Mouse (Mus musculus) MEL (cell line): ENCODE measurements at regions not wholly inside any gene's neighbourhood (a gene's known extent, or its start where the extent isn't known, plus 50 kb on each side); places are given as distances from the start of the nearest gene placed in this dataset.

Source experiments
- CTCF ChIP-seq, 3 experiments: IDR thresholded peaks in 2 of 3; conservative IDR thresholded peaks in 1 of 3; 2 replicates each; pipeline ENCODE4 v1.5.1; 2011 to 2012; ENCODE audit warnings: low read length in 3 of 3, low read depth in 2 of 3, mild to moderate bottlenecking in 2 of 3, improper control_type of control experiment in 1 of 3, inconsistent platforms in 1 of 3, mixed read lengths in 1 of 3, moderate library complexity in 1 of 3; ENCODE audit not compliant: control insufficient read depth in 1 of 3, insufficient read depth in 1 of 3, poor library complexity in 1 of 3, severe bottlenecking in 1 of 3
- EP300 ChIP-seq, 2 experiments: IDR thresholded peaks; 2 replicates each; pipeline ENCODE4 v1.6.1; 2011; ENCODE audit warnings: improper control_type of control experiment in 2 of 2, low read length in 2 of 2, low read depth in 1 of 2, mild to moderate bottlenecking in 1 of 2
- HCFC1 ChIP-seq: IDR thresholded peaks from 2 replicates; pipeline ENCODE4 v1.6.1; 2012; ENCODE audit warnings: low read depth, mild to moderate bottlenecking, inconsistent platforms, low read length, improper control_type of control experiment, moderate library complexity
- MAX ChIP-seq: IDR thresholded peaks from 2 replicates; pipeline ENCODE4 v1.6.1; 2011; ENCODE audit warnings: low read length, improper control_type of control experiment
- POLR2A ChIP-seq, 2 experiments: IDR thresholded peaks; 2 replicates each; pipeline ENCODE4 v1.6.1; 2011 to 2012; ENCODE audit warnings: low read length in 2 of 2, mild to moderate bottlenecking in 2 of 2, control low read depth in 1 of 2, improper control_type of control experiment in 1 of 2, low read depth in 1 of 2, moderate library complexity in 1 of 2; ENCODE audit not compliant: control insufficient read depth in 1 of 2, insufficient read depth in 1 of 2, poor library complexity in 1 of 2
- POLR2AphosphoS5 ChIP-seq: IDR thresholded peaks from 2 replicates; pipeline ENCODE4 v1.6.1; 2012; ENCODE audit warnings: low read depth, borderline replicate concordance, mild to moderate bottlenecking, inconsistent platforms, low read length, moderate library complexity, mixed read lengths
- RAD21 ChIP-seq: IDR thresholded peaks from 2 replicates; pipeline ENCODE4 v1.6.1; 2011; ENCODE audit warnings: mild to moderate bottlenecking, low read depth, low read length, improper control_type of control experiment
- RCOR1 ChIP-seq: IDR thresholded peaks from 2 replicates; pipeline ENCODE4 v1.6.1; 2012; ENCODE audit warnings: low read depth, mild to moderate bottlenecking, inconsistent platforms, low read length, improper control_type of control experiment
- TBP ChIP-seq: IDR thresholded peaks from 2 replicates; pipeline ENCODE4 v1.8.0; 2011; ENCODE audit warnings: low read depth, low read length, improper control_type of control experiment
- ZC3H11A ChIP-seq: IDR thresholded peaks from 2 replicates; pipeline ENCODE4 v1.6.1; 2012; ENCODE audit warnings: low read depth, mild to moderate bottlenecking, inconsistent platforms, low read length, improper control_type of control experiment

DNA sequence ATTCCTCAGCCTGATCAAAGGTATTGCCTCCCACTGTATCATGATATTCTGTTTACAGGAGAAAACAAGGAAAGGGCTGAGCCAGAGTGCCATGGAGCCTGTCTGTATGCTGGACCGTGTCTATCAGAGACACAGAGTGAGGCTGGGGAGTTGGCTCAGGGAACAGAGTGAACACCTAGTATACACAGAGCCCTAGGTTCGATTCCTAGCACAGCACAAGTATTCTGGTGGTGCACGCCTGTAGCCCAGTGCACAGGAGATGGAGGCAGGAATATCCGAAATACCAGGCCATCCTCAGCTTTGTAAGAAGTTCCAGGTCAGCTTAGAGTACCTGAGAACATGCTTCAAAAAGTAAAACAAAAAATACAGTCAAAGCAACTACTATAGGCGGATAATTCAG, 237.2 kb upstream of the Adgrl2 start:
- TF ChIP-seq MAX (no peak), EP300 (IDR thresholded peaks at IDR 0.05; ENCODE audit: low read depth in 1 of 2, low read length in 2 of 2) (no peak), ZC3H11A (no peak), HCFC1 (no peak), RAD21 (no peak), POLR2A (IDR thresholded peaks at IDR 0.05; ENCODE audit: control insufficient read depth in 1 of 2, insufficient read depth in 1 of 2, low read depth in 1 of 2, low read length in 2 of 2, poor library complexity in 1 of 2) (no peak), POLR2AphosphoS5 (no peak), CTCF (IDR thresholded peaks at IDR 0.05 in 2 of 3, conservative IDR thresholded peaks at IDR 0.05 in 1 of 3; ENCODE audit: control insufficient read depth in 1 of 3, insufficient read depth in 1 of 3, low read depth in 2 of 3, low read length in 3 of 3, poor library complexity in 1 of 3, severe bottlenecking in 1 of 3) (no peak), TBP (no peak), RCOR1 (no peak)
